Comparison of ENCODE assay signal across 8 mouse cellular contexts in genomic region chr2:45110757-45111411, GRCm38 (mm10). TPM values are rescaled to one million over a fixed set of nuclear protein-coding genes. Genes with fewer than 3 reads are reported as not detected.
A peak's percentile ranks its signal among the peaks of the same experiment; 100 is the strongest.
DNase-seq lines count a peak whose midpoint lies in the region; ATAC-seq and TF ChIP-seq lines count a peak whose summit lies in the region.

No protein-coding gene starts in this region.

- peak overlapping the region; percentile 97 for H3K9ac ChIP-seq in forebrain, embryonic 15.5 days (replicated peaks)
- peak overlapping the region; percentile 92 for H3K9ac ChIP-seq in hindbrain, embryonic 14.5 days
- peak overlapping the region; percentile 99 for H3K9ac ChIP-seq in liver, embryonic 12.5 days

- H3K79me2 ChIP-seq in myocyte (ENCODE audit: control insufficient read depth, insufficient read depth) = peaks cover 61% of the 10 kb centered on the region

- H3K9me3 ChIP-seq in forebrain, embryonic 15.5 days = no peaks in the 10 kb centered on the region
- no peaks in the 10 kb centered on the region for H3K9me3 ChIP-seq in hindbrain, embryonic 14.5 days (ENCODE audit: control insufficient read depth, low read length)
- no peaks in the 10 kb centered on the region for H3K9me3 ChIP-seq in liver, embryonic 12.5 days (replicated peaks)

- DNase-seq in embryo, embryonic 10 days (ENCODE audit: low spot score) = peak; percentile 84
- no peak for DNase-seq in embryo, embryonic 9.5 days (ENCODE audit: extremely low spot score)
- peak; percentile 77 for DNase-seq in adipocyte (ENCODE audit: low spot score)
- DNase-seq in hindbrain, embryonic 14.5 days (ENCODE audit: low spot score) = no peak
- DNase-seq in thymus, postnatal 14 days = peak; percentile 29

- WGBS in forebrain, embryonic 15.5 days = under 1% methylated on average over 20 of the region's 20 CpGs
- WGBS in hindbrain, embryonic 14.5 days = under 1% methylated on average over 20 of the region's 20 CpGs
- WGBS in liver, embryonic 12.5 days (ENCODE audit: insufficient replicate concordance) = under 1% methylated on average over 20 of the region's 20 CpGs

- peak overlapping the region; percentile 70 for H3K4me2 ChIP-seq in forebrain, embryonic 15.5 days (replicated peaks)
- H3K4me2 ChIP-seq in hindbrain, embryonic 14.5 days (replicated peaks) = peak overlapping the region; percentile 74
- H3K4me2 ChIP-seq in liver, embryonic 12.5 days = peak overlapping the region; percentile 94
- H3K4me2 ChIP-seq in myocyte (ENCODE audit: low read depth) = peak overlapping the region; percentile 98

- ATAC-seq in forebrain, embryonic 15.5 days (replicated peaks) = peak; percentile 9
- no peak for ATAC-seq in hindbrain, embryonic 14.5 days (ENCODE audit: low FRiP score)
- no peak for ATAC-seq in liver, embryonic 12.5 days

- peak overlapping the region; percentile 99 for H3K27ac ChIP-seq in forebrain, embryonic 15.5 days (replicated peaks)
- H3K27ac ChIP-seq in hindbrain, embryonic 14.5 days = peak overlapping the region; percentile 97
- peak overlapping the region; percentile 95 for H3K27ac ChIP-seq in liver, embryonic 12.5 days

- peak; percentile 51 for TF ChIP-seq POLR2A in myocyte (IDR thresholded peaks at IDR 0.05; ENCODE audit: insufficient read length, low read depth)

- H3K27me3 ChIP-seq in forebrain, embryonic 15.5 days = no peaks in the 10 kb centered on the region
- H3K27me3 ChIP-seq in hindbrain, embryonic 14.5 days (ENCODE audit: control insufficient read depth, insufficient read depth, low read length) = no peaks in the 10 kb centered on the region
- H3K27me3 ChIP-seq in liver, embryonic 12.5 days (replicated peaks) = no peaks in the 10 kb centered on the region; the same call in 1 of the 2 replicates
- no peaks in the 10 kb centered on the region for H3K27me3 ChIP-seq in myocyte (ENCODE audit: control insufficient read depth, insufficient read depth, insufficient read length)

- H3K4me3 ChIP-seq in forebrain, embryonic 15.5 days = peak overlapping the region; percentile 93
- peak overlapping the region; percentile 78 for H3K4me3 ChIP-seq in hindbrain, embryonic 14.5 days (replicated peaks; ENCODE audit: low read length)
- H3K4me3 ChIP-seq in liver, embryonic 12.5 days = peak overlapping the region; percentile 97
- H3K4me3 ChIP-seq in myocyte = peak overlapping the region; percentile 87

- peaks cover 42% of the 10 kb centered on the region for H3K4me1 ChIP-seq in forebrain, embryonic 15.5 days
- peaks cover 24% of the 10 kb centered on the region for H3K4me1 ChIP-seq in hindbrain, embryonic 14.5 days (replicated peaks; ENCODE audit: control insufficient read depth, insufficient read depth, low read length)
- H3K4me1 ChIP-seq in liver, embryonic 12.5 days = peaks cover 58% of the 10 kb centered on the region

- H3ac ChIP-seq in myocyte (ENCODE audit: control insufficient read depth, insufficient read length) = no peak overlapping the region

- no peaks in the 10 kb centered on the region for H3K36me3 ChIP-seq in forebrain, embryonic 15.5 days
- H3K36me3 ChIP-seq in hindbrain, embryonic 14.5 days (replicated peaks; ENCODE audit: control insufficient read depth, insufficient read depth) = no peaks in the 10 kb centered on the region
- H3K36me3 ChIP-seq in liver, embryonic 12.5 days = peaks cover 8% of the 10 kb centered on the region
- H3K36me3 ChIP-seq in myocyte (ENCODE audit: control insufficient read depth, insufficient read depth) = no peaks in the 10 kb centered on the region

TF ChIP-seq in myocyte, 11 proteins besides CTCF, POLR2A, EP300 and RAD21:
- no peak for TF ChIP-seq TCF3 (IDR thresholded peaks at IDR 0.05; ENCODE audit: insufficient read length, low read depth)
- peak in 2 of 3 experiments; percentile 5 to 75 for TF ChIP-seq MYOG (IDR thresholded peaks at IDR 0.05; ENCODE audit: control insufficient read depth in 1 of 3, insufficient read depth in 1 of 3, insufficient read length in 2 of 3, low read depth in 2 of 3)
- TF ChIP-seq POLR2AphosphoS2 (IDR thresholded peaks at IDR 0.05; ENCODE audit: insufficient read length, low read depth) = peak; percentile 26
- TF ChIP-seq MYOD1 (IDR thresholded peaks at IDR 0.05; ENCODE audit: control insufficient read depth in 1 of 3, insufficient read length in 2 of 3, low read depth in 2 of 3) = peak in 2 of 3 experiments; percentile 33 to 59
- TF ChIP-seq TCF12 (IDR thresholded peaks at IDR 0.05; ENCODE audit: insufficient read depth, poor library complexity, severe bottlenecking) = peak; percentile 9

RNA-seq across cellular contexts. Expression of gene Zeb2, which starts 6.3 kb away (rescaled TPM):
- 106 and 119 TPM in 2 replicates for polyA plus RNA-seq in forebrain, embryonic 15.5 days (2015; fragmentation: Nextera tagmentation; extraction: Ambion mirVana)
- 38.8 and 41.9 TPM in 2 replicates for polyA plus RNA-seq in hindbrain, embryonic 14.5 days (2014; fragmentation: Nextera tagmentation; extraction: Ambion mirVana)
- polyA plus RNA-seq in liver, embryonic 12.5 days (2016; fragmentation: Nextera tagmentation; extraction: Ambion mirVana) = 22.1 and 24.3 TPM in 2 replicates
- polyA plus RNA-seq in myocyte (2012; fragmentation: generic; extraction: Trizol) = 10.8 TPM

Comparison
In these comparisons a context has a peak if more than half of its experiments do, and no peak if none do; other contexts are left out.
1. DNase-seq: peak in embryo, embryonic 10 days (single experiment), adipocyte (single experiment) and thymus, postnatal 14 days (single experiment); none in embryo, embryonic 9.5 days (single experiment) and hindbrain, embryonic 14.5 days (single experiment).
2. Peak in every context shown above with its lines, with median percentiles within 50 percentile points of each other: H3K27ac ChIP-seq, H3K4me2 ChIP-seq, H3K4me3 ChIP-seq and H3K9ac ChIP-seq.